Mouse (Mus musculus) kidney, postnatal 0 days (tissue): Measurements from ENCODE around the gene Cnr2. TPM values are rescaled to one million over a fixed set of nuclear protein-coding genes. Genes with fewer than 3 reads are reported as not detected.

Source experiments
- ATAC-seq: fragments of 200-750 bp; cut with Nextera tagmentation; replicated peaks from 2 replicates; pipeline ENCODE4 v1.8.0; 2017; ENCODE audit warnings: low read depth, moderate number of reproducible peaks, moderate TSS enrichment, moderate library complexity; ENCODE audit not compliant: low FRiP score
- DNase-seq: peaks from one replicate; pipeline ENCODE4 v3.0.0-alpha.2; 2016; ENCODE audit warnings: low spot score
- H3K27ac ChIP-seq: fragments of 300-500 bp; sonication (generic); 2 replicates; pipeline ENCODE4 v1.5.1; 2014; ENCODE audit warnings: mild to moderate bottlenecking
- H3K27me3 ChIP-seq: fragments of 300-500 bp; sonication (generic); 2 replicates; pipeline ENCODE4 v1.6.1; 2014; ENCODE audit warnings: low read length, mixed read lengths; ENCODE audit not compliant: insufficient read depth
- H3K36me3 ChIP-seq: fragments of 300-500 bp; sonication (generic); 2 replicates; pipeline ENCODE4 v1.6.1; 2014; ENCODE audit warnings: low read length, mixed read lengths; ENCODE audit not compliant: insufficient read depth
- H3K4me1 ChIP-seq: fragments of 300-500 bp; sonication (generic); replicated peaks from 2 replicates; pipeline ENCODE4 v1.6.1; 2014; ENCODE audit warnings: antibody characterized with exemption, low read length, mixed read lengths; ENCODE audit not compliant: insufficient read depth
- H3K4me2 ChIP-seq: fragments of 300-500 bp; sonication (generic); 2 replicates; pipeline ENCODE4 v1.6.1; 2014; ENCODE audit warnings: mild to moderate bottlenecking, low read length, moderate library complexity, mixed read lengths
- H3K4me3 ChIP-seq: fragments of 300-500 bp; sonication (generic); replicated peaks from 2 replicates; pipeline ENCODE4 v1.5.1; 2014; ENCODE audit warnings: low read depth, low read length
- H3K9ac ChIP-seq: fragments of 300-500 bp; sonication (generic); 2 replicates; pipeline ENCODE4 v1.6.1; 2014; ENCODE audit warnings: low read depth, low read length
- H3K9me3 ChIP-seq: fragments of 300-500 bp; sonication (generic); replicated peaks from 2 replicates; pipeline ENCODE4 v1.6.1; 2016; ENCODE audit warnings: low read length, inconsistent platforms, mixed read lengths
- CTCF ChIP-seq: IDR thresholded peaks from 2 replicates; pipeline ENCODE4 v1.5.1; 2016; ENCODE audit warnings: antibody characterized with exemption, low read depth, mild to moderate bottlenecking, moderate library complexity
- whole genome bisulfite sequencing: fragments of 180-500 bp; shearing (Covaris S2); extraction: QIAGEN DNeasy Blood & Tissue Kit; methylation state at CpG from one replicate; pipeline ENCODE4 v1.1.7; 2014; 5-methylcytosine and 5-hydroxymethylcytosine counted together
- polyA plus RNA-seq: library from polyadenylated mRNA; unstranded; fragments of >200 nt; fragmentation: Nextera tagmentation; extraction: Ambion mirVana; gene quantifications from 2 replicates; pipeline ENCODE4 v1.2.1, GENCODE M21; 2015

Gene Cnr2
- polyA plus RNA-seq, 1 experiment from 2014 or later, result 0.68 TPM

DNA sequence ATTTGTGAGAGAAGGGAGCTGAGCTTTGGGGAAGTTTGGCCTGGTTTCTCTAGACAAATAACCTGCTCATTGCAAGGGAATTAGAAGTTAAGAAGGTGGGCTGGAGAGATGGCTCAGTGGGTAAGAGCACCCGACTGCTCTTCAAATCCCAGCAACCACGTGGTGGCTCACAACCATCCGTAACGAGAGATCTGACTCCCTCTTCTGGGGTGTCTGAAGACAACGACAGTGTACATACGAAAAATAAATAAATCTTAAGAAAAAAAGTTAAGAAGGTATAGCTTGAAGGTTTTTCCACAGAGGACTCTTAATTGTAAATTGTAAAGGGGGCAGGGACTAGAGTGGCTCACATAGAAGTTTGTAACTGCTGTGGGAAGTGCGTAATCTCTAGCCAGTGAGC is 19.6 kb upstream of the Cnr2 start:
- peak overlapping the region; percentile 43; the same call in 1 of the 2 replicates for H3K4me2 ChIP-seq

DNA sequence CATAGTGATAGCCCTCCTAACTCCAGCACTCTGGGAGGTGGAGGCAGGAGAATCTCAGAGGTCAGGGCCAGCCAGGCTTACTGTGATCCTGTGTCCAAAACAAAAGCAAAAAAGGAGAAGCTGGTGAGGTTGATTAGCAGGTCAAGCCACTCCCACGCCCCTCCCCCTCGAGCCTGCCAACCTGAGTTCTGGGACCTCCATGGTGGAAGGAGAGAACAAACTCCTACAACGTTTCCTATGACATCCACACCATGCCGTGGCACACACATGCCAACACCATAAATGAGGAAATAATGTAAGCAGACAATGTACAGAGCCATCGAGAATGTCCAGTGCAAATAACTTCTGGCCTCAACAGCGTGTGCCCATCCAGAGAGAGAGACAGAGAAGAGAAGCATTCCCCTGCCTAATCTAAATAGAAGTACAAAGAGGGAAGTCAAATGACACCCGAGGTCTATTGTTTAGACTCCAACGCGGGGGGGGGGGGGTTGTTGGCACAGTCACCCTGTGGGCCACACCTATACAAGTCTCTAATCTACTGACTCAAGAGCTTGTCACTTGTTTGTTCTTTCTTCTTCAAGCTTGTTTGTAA is 19.1 kb upstream of the Cnr2 start:
- WGBS, result 5% methylated on average over 9 of the region's 9 CpGs
- H3K4me2 ChIP-seq, result peak overlapping the region; percentile 43
- no peaks in the 10 kb centered on the region for H3K27me3 ChIP-seq
- TF ChIP-seq CTCF, result no peak
- peak overlapping the region; percentile 99 for H3K27ac ChIP-seq
- DNase-seq (peak; percentile 62), ATAC-seq (no peak)
- no peaks in the 10 kb centered on the region for H3K9me3 ChIP-seq
- H3K36me3 ChIP-seq, result peaks cover 6% of the 10 kb centered on the region; the same call in 1 of the 2 replicates
- peaks cover 37% of the 10 kb centered on the region for H3K4me1 ChIP-seq
- H3K4me3 ChIP-seq, result no peak overlapping the region
- peak overlapping the region; percentile 19; the same call in 1 of the 2 replicates for H3K9ac ChIP-seq

More for the DNA sequence above, 19.6 kb upstream of the Cnr2 start:
- Histone ChIP-seq H3K9me3 (no peaks in the 10 kb centered on the region), H3K27me3 (no peaks in the 10 kb centered on the region), H3K27ac (peak overlapping the region; percentile 99), H3K36me3 (peaks cover 6% of the 10 kb centered on the region; the same call in 1 of the 2 replicates), H3K4me3 (no peak overlapping the region), H3K9ac (no peak overlapping the region), H3K4me1 (peaks cover 37% of the 10 kb centered on the region)
- peak; percentile 21; the same call in 1 of the 2 replicates for TF ChIP-seq CTCF
- DNase-seq, result no peak
- 27% methylated on average over 7 of the region's 7 CpGs for WGBS
- no peak for ATAC-seq

DNA sequence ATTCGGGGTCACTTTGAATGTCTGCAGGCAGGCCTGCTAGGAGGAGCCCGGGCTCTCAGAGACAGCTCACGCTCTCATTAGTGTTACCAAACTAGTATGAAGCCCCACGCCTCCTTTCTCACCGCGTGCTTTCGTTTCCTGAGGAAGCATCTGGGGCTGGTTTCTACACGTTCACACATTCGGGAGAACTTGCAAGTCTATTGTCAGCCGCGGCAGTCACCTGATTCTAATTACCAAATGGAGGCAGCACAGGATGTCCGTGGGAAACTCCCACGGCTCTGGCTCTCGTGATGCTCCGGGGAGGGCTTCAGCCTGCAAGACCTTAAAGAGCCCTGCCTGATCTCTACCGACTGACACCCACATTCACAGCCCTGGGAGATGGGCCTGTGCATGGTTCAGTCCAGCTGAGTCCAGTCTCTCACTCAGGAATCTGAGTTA is 18.6 kb upstream of the Cnr2 start:
- ATAC-seq (no peak; the same call in 1 of the 2 replicates), DNase-seq (peak; percentile 89)
- Histone ChIP-seq H3K27me3 (no peaks in the 10 kb centered on the region), H3K9ac (peak overlapping the region; percentile 19; the same call in 1 of the 2 replicates), H3K4me3 (no peak overlapping the region; the same call in 1 of the 2 replicates), H3K4me1 (peaks cover 34% of the 10 kb centered on the region), H3K9me3 (no peaks in the 10 kb centered on the region), H3K27ac (peak overlapping the region; percentile 99), H3K36me3 (peaks cover 4% of the 10 kb centered on the region; the same call in 1 of the 2 replicates), H3K4me2 (peak overlapping the region; percentile 43)
- TF ChIP-seq CTCF, result no peak
- 1% methylated on average over 16 of the region's 16 CpGs for WGBS

DNA sequence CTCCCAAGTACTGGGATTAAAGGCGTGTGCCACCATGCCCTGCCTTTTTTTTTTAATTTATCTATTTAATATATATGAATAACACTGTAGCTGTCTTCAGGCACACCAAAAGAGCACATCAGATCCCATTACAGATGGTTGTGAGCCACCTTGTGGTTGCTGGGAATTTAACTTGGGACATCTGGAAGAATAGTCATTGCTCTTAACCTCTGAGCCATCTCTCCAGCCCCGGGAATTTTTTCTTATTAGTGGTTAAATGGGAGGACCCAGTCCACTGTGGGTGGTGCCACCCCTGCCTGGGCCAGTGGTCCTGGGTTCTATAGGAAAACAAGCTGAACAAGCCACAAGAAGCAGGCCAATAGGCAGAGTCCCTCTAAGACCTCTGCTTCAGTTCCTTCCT is 17.5 kb upstream of the Cnr2 start:
- no peaks in the 10 kb centered on the region for H3K27me3 ChIP-seq
- no peak overlapping the region for H3K9ac ChIP-seq
- peaks cover 29% of the 10 kb centered on the region for H3K4me1 ChIP-seq
- no peak overlapping the region for H3K4me2 ChIP-seq
- peak; percentile 59 for DNase-seq
- peak; percentile 71 for TF ChIP-seq CTCF
- H3K9me3 ChIP-seq, result no peaks in the 10 kb centered on the region
- 57% methylated on average over 2 of the region's 2 CpGs for WGBS
- no peak overlapping the region for H3K27ac ChIP-seq
- no peak for ATAC-seq
- no peaks in the 10 kb centered on the region for H3K36me3 ChIP-seq
- H3K4me3 ChIP-seq, result no peak overlapping the region

DNA sequence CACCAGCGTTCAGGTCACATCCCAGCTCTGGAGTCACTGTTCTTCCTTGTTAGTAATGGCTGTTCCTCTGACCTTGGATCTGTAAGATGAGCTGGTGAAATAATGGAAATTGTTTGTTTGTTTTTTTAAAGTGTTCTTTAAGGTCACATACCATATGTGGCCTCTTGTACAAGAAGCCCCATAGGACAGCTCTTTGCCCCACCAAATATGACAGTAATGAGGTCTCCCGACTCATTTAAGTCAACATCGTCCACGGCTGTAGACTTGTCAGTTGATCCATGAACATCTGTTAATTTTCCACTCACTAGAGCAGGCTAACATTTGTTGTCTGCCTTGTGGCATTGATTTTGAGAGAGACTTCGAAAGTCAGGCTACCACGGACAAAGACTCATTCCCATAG is 16.2 kb upstream of the Cnr2 start:
- 59% methylated on average over 6 of the region's 6 CpGs for WGBS
- Histone ChIP-seq H3K27me3 (no peaks in the 10 kb centered on the region), H3K4me3 (no peak overlapping the region), H3K27ac (no peak overlapping the region), H3K36me3 (no peaks in the 10 kb centered on the region), H3K9ac (no peak overlapping the region), H3K9me3 (no peaks in the 10 kb centered on the region), H3K4me1 (peaks cover 35% of the 10 kb centered on the region), H3K4me2 (no peak overlapping the region)
- ATAC-seq (no peak), DNase-seq (no peak)
- TF ChIP-seq CTCF, result no peak

DNA sequence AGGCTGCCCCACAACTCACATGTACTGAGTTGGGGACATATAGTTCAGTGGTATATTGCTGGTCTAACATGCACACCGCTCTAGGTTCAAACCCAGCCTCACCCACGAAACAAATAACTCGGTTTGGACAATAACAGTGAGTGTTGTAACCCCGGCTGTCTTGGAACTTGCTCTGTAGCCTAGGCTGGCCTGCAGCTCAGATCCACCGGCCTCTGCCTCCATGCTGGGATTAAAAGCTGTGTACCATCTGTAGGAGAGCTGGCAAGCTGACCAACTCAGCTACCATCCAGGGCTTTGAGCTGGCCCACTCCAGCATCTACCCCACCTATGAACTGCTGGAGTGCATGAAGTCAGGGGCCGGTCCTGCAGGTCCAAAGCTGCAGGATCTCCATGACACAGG is 15.2 kb upstream of the Cnr2 start:
- Histone ChIP-seq H3K27ac (no peak overlapping the region), H3K4me2 (no peak overlapping the region), H3K36me3 (no peaks in the 10 kb centered on the region), H3K9ac (no peak overlapping the region), H3K9me3 (no peaks in the 10 kb centered on the region), H3K27me3 (no peaks in the 10 kb centered on the region), H3K4me1 (peaks cover 27% of the 10 kb centered on the region), H3K4me3 (no peak overlapping the region)
- DNase-seq (no peak), ATAC-seq (no peak)
- 93% methylated on average over 6 of the region's 6 CpGs for WGBS
- no peak for TF ChIP-seq CTCF
